Mouse (Mus musculus) layer of hippocampus, adult 9-11 months (tissue): ENCODE data around the gene Gdf1.

Experiments
- DNase-seq: peaks from one replicate; pipeline ENCODE4 v3.0.0; 2022

Gene Gdf1

GRCm38 (mm10) chr8:70366588-70366987 is 37.0 kb downstream of the Gdf1 start:
- no peak for DNase-seq

- DNase-seq = no peak
These were observed 40.9 kb downstream of the Gdf1 start for GRCm38 (mm10) chr8:70370476-70370875.

- no peak for DNase-seq
These were observed 42.3 kb downstream of the Gdf1 start for GRCm38 (mm10) chr8:70371951-70372350.

GRCm38 (mm10) chr8:70373397-70374317 is 44.0 kb downstream of the Gdf1 start, which contains the start of gene Comp:
Gene Comp, plus strand, starts transcription at chr8:70373558.
- DNase-seq = no peak

- DNase-seq = peak; percentile 46
These were observed 44.8 kb downstream of the Gdf1 start for GRCm38 (mm10) chr8:70374318-70374927.

GRCm38 (mm10) chr8:70375212-70375859 is 45.7 kb downstream of the Gdf1 start:
- no peak for DNase-seq

- no peak for DNase-seq
These were observed 46.7 kb downstream of the Gdf1 start for GRCm38 (mm10) chr8:70376275-70376741.

GRCm38 (mm10) chr8:70377049-70377448 is 47.4 kb downstream of the Gdf1 start:
- no peak for DNase-seq

GRCm38 (mm10) chr8:70380069-70380468 is 50.5 kb downstream of the Gdf1 start:
- peak; percentile 45 for DNase-seq
